Mouse (Mus musculus) liver, adult 2 months (tissue): ENCODE data around the gene Med25.

ENCODE experiments used
- CTCF ChIP-seq: fragments of 200-500 bp; IDR thresholded peaks from 2 replicates; pipeline ENCODE4 v1.5.1; 2011; ENCODE audit warnings: low read depth, low read length, control low read depth
- POLR2A ChIP-seq: fragments of 200-500 bp; IDR thresholded peaks from 2 replicates; pipeline ENCODE4 v1.6.1; 2011; ENCODE audit warnings: low read length, control low read depth; ENCODE audit not compliant: insufficient read depth; ENCODE audit errors: extremely low read depth

DNA sequence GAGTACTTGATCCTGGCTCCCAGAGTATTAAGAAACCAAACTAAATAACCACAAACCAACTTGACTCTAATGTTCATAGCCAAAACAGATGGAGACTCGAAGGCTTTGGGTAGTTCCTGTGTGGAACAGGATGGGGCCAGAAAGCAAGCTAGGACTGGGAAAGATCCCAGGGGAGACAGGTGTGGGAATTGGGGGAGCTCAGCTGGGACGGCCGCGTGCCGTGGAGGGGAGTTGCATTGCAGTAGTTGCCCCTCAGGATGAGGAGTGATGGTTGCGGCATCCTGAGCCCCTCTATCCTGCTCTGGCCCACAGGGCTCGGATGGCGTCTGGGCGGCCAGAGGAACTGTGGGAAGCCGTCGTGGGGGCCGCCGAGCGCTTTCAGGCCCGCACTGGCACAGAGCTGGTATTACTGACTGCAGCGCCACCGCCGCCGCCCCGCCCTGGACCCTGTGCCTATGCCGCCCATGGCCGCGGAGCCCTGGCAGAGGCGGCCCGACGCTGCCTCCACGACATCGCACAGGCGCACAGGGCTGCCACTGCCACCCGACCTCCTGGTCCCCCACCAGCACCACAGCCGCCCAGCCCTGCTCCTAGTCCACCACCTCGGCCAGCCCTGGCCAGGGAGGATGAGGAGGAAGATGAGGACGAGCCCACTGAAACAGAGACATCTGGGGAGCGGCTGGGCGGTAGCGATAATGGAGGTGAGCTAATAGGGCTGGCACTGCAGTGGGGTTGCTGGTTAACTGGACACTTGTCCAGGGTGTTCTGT lies 40.1 kb downstream of the Med25 start:
- TF ChIP-seq POLR2A, result no peak
- no peak for TF ChIP-seq CTCF
